8 mouse cellular contexts compared by ENCODE assay signal in genomic region chr7:118518687-118519086, GRCm38 (mm10). TPM values are rescaled to one million over a fixed set of nuclear protein-coding genes. Genes with fewer than 3 reads are reported as not detected.
DNase-seq lines count a peak whose midpoint lies in the region; ATAC-seq lines count a peak whose summit lies in the region.

No protein-coding gene starts in this region.

- peak; percentile 69 for ATAC-seq in activated CD4-positive, CD25-positive, alpha-beta regulatory T cell, adult 4 months
- ATAC-seq in common myeloid progenitor, adult 5-6 weeks (replicated peaks; ENCODE audit: low read depth, poor library complexity, severe bottlenecking): peak; percentile 92
- ATAC-seq in megakaryocyte-erythroid progenitor cell, adult 5-6 weeks (replicated peaks; ENCODE audit: low FRiP score, low TSS enrichment, poor library complexity, severe bottlenecking): peak; percentile 96

- DNase-seq in gastrocnemius, postnatal 14 days: peak; percentile 81
- peak; percentile 78 for DNase-seq in induced T-regulatory cell, adult 2 months (ENCODE audit: low read depth)
- DNase-seq in left cerebral cortex, postnatal 14 days (ENCODE audit: low spot score in 2 of 2): peak; percentile 57 to 78
- peak; percentile 81 for DNase-seq in right cerebral cortex, postnatal 14 days
- peak; percentile 69 to 81 for DNase-seq in urinary bladder, postnatal 36 days (ENCODE audit: low spot score in 2 of 2)

- intact Hi-C loops in gastrocnemius, postnatal 14 days (cut with DNase I; ENCODE audit: low total_unique reads): loop anchor here (2.0 to 5.0 kb wide), 2 partner anchors 70 to 211 kb away; partner anchors contain the start of gene Syt17
- intact Hi-C loops in left cerebral cortex, postnatal 14 days (cut with DNase I): loop anchor here (1.0 to 2.0 kb wide), 2 partner anchors 70 to 214 kb away; partner anchors contain the start of gene Syt17

RNA-seq across cellular contexts. Expression of gene Coq7, which starts 14.5 kb away (rescaled TPM):
- 10 to 100 TPM; 13.4 to 15.6 TPM for polyA plus RNA-seq in activated CD4-positive, CD25-positive, alpha-beta regulatory T cell, adult 4 months (2017; shearing (Covaris generic))
- total RNA-seq in common myeloid progenitor, adult 5-6 weeks (2017): 19.0 and 23.5 TPM in 2 replicates
- total RNA-seq in gastrocnemius, postnatal 14 days (2021): 10 to 100 TPM; 68.9 to 75.6 TPM
- total RNA-seq in left cerebral cortex, postnatal 14 days (2021): 10 to 100 TPM; 38.6 to 39.4 TPM
- total RNA-seq in megakaryocyte-erythroid progenitor cell, adult 5-6 weeks (2014; fragmentation: Nextera tagmentation): 31.1 and 61.7 TPM in 2 replicates
- total RNA-seq in megakaryocyte-erythroid progenitor cell, adult 5-6 weeks (2017): 40.3 and 69.8 TPM in 2 replicates

RNA-seq across cellular contexts. Expression of gene Itpripl2, which starts 26.9 kb away (rescaled TPM):
- polyA plus RNA-seq in activated CD4-positive, CD25-positive, alpha-beta regulatory T cell, adult 4 months (2017; shearing (Covaris generic)): under 1 TPM; 0.25 to 0.32 TPM
- 6.5 and 8.3 TPM in 2 replicates for total RNA-seq in common myeloid progenitor, adult 5-6 weeks (2017)
- total RNA-seq in gastrocnemius, postnatal 14 days (2021): 10 to 100 TPM; 17.3 to 18.7 TPM
- total RNA-seq in left cerebral cortex, postnatal 14 days (2021): 1 to 10 TPM; 4.0 to 4.3 TPM
- total RNA-seq in megakaryocyte-erythroid progenitor cell, adult 5-6 weeks (2014; fragmentation: Nextera tagmentation): 0.33 and 1.3 TPM in 2 replicates
- total RNA-seq in megakaryocyte-erythroid progenitor cell, adult 5-6 weeks (2017): 1.8 and 3.3 TPM in 2 replicates

Comparison
In these comparisons a context has a peak if more than half of its experiments do, and no peak if none do; other contexts are left out.
1. Peak in every context shown above with its lines: DNase-seq and ATAC-seq.